Mouse (Mus musculus): Measurements from ENCODE around the gene Helb.

DNA sequence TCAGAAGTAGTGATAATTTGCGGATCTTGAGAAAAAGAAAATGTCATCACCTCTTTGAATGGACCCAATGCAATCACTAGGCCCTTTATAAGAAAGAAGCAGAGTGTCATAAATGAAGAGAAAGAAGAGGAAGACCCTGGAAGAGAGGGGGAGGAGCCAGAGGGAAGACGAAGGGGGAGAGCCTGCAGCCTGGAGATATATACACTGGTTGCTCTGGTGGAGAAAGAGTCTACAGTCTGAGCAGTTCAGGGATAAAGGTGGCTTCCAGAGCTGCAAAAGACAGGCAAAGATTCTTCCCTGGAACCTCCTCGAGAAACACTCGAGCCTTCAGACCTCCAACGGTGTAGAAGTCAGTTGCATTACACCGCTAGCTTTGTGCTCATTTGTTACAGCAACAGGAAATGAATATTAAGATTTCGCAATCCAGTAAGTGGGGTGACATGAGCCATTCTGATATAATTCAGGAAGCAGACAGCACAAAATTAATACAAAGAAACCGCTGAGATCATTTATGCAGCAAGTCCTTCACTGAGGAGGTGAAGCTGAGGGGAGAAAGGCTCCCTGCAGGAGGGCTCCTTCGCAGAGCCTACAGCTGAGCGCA, 28.2 kb upstream of the Helb start:
- TF ChIP-seq CTCF (IDR thresholded peaks at IDR 0.05; ENCODE audit: low read depth): no peak
- TF ChIP-seq EP300 (IDR thresholded peaks at IDR 0.05; ENCODE audit: low read depth): no peak
